Mouse (Mus musculus): ENCODE data around the gene Gsk3a. TPM values are rescaled to one million over a fixed set of nuclear protein-coding genes. Genes with fewer than 3 reads are reported as not detected.

Gene Gsk3a
- polyA plus RNA-seq, 1 experiment from 2014 or later = 12.5 TPM

DNA sequence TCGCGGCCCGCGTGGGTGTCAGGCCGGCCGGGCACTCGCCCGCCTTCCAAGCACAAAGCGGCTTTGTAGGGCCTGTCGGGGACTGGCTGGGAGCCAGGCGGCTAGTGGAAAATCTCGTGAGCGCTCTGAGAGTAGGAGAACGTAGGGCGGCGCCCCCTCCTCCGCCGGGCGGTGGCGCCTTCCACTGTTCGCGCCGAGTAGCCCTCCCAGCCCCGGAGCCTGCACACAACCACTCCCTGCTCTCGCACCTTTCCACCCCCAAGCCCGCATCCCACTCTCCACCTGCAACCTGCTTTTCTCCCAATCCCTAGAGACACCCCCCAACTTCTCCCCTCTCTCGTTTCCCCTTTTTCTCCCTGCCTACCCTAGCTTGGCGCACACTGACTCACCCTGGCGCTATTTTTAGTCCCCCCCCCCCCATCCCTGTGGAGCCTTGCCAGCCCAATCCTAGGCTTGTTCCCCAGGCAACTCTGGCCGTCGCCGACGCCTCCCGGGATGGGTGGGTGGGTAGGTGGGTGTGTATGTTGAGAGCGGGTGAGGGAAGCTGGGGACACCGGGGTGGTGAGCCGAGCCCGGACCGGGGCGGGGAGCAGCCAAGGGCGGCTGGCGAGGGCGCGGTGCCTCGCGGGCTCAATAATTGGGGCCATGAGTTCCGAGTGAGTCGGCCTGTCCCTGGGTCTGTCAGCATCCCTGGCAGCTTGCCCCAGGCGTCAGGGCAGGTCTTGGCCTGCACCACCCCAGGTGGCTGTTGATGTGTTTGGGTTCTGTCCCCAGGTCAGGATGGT lies 41.6 kb upstream of the Gsk3a start:
- no peaks in the 10 kb centered on the region for H3K36me3 ChIP-seq
- peak overlapping the region; percentile 85 for H3K4me3 ChIP-seq
- no peaks in the 10 kb centered on the region for H3K9me3 ChIP-seq
- H3K4me1 ChIP-seq (replicated peaks) = peaks cover 84% of the 10 kb centered on the region
- peak; percentile 88 for DNase-seq (ENCODE audit: low spot score)
- H3K27ac ChIP-seq = peak overlapping the region; percentile 98
- WGBS = under 1% methylated on average over 49 of the region's 49 CpGs
- no peaks in the 10 kb centered on the region for H3K27me3 ChIP-seq (ENCODE audit: insufficient read depth, poor library complexity, severe bottlenecking)

DNA sequence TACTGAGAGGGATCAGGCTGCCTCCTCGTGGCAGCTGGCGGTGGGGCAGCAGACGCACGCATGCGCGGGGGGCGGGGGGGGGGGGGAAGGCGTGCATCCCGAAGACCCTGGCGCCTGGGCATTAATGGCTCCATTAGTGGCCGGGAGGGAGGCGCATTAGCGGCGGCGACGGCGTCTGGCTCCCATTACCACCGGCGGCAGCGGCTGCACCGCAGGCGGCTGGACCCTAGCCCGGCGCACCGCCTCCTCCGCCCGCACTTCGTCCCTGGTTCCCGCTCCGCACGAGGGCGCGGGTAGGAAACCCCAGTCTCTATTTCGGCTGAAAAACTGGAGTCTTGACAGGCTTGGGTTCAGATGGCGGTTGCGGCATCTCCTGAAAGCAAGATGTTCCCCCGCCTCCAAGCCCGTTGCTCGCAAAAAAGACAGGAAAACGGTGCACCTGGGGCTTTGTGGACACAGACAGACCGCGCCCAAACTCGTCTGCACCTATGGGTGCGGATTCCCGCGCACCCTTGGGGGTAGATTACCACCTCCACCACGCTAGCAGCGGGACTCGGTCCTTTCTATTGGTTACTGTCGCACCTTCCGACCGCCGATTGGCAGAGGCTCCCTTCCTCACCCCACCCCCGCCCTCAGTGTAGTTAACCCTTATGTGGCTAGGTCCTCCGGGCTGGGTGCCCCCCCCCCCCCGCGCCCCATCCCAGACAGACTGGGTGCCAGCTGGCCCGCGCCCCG lies 40.9 kb upstream of the Gsk3a start:
- peak; percentile 91 for DNase-seq (ENCODE audit: low spot score)
- Histone ChIP-seq H3K9me3 (no peaks in the 10 kb centered on the region), H3K27ac (peak overlapping the region; percentile 98), H3K27me3 (ENCODE audit: insufficient read depth, poor library complexity, severe bottlenecking) (no peaks in the 10 kb centered on the region), H3K4me3 (peak overlapping the region; percentile 85), H3K36me3 (peaks cover 3% of the 10 kb centered on the region), H3K4me1 (replicated peaks) (peaks cover 78% of the 10 kb centered on the region)
- WGBS = under 1% methylated on average over 60 of the region's 60 CpGs

DNA sequence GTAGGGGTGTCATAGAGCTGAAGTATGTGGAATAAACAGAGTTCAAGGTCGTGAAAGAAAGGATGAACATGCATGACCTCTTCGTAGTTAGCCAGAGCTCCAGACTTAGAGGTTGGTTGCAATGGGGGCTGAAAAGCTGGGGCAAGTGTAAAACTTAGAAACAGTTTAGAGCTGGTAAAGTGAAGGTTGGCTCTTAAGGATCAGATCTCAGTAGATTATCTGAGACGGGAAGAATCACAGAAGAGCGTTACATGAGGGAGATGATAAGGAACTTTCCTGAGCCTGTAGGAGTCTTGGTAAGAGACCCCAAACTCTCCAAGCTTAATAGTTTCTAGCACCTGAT lies 40.3 kb upstream of the Gsk3a start:
- Histone ChIP-seq H3K4me1 (replicated peaks) (peaks cover 78% of the 10 kb centered on the region), H3K27ac (peak overlapping the region; percentile 98), H3K36me3 (peaks cover 8% of the 10 kb centered on the region), H3K9me3 (no peaks in the 10 kb centered on the region), H3K4me3 (peak overlapping the region; percentile 85), H3K27me3 (ENCODE audit: insufficient read depth, poor library complexity, severe bottlenecking) (no peaks in the 10 kb centered on the region)
- DNase-seq (ENCODE audit: low spot score) = no peak
- WGBS = 16% methylated on average over 4 of the region's 4 CpGs

DNA sequence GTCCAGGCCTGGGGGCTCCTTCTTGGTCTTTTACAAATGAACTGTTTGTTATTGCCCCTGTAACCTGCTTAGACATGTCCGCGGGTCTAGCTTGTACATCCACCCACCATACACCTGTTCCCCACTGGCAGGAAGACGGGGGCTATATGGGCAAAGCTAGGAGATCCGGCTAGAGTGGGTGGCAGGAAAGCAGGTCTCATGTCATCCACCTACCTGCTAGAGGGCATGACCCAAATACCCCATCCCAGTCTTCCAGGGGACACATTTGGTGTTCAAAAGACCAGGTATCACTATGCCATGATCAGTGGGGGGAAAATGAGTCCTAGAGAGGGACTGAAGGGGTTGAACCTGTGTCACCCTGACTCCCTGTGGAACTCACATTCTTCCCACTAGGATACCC lies 39.8 kb upstream of the Gsk3a start:
- Histone ChIP-seq H3K27ac (peak overlapping the region; percentile 98), H3K4me3 (peak overlapping the region; percentile 85), H3K36me3 (peaks cover 14% of the 10 kb centered on the region), H3K27me3 (ENCODE audit: insufficient read depth, poor library complexity, severe bottlenecking) (no peaks in the 10 kb centered on the region), H3K4me1 (replicated peaks) (peaks cover 74% of the 10 kb centered on the region), H3K9me3 (no peaks in the 10 kb centered on the region)
- no peak for DNase-seq (ENCODE audit: low spot score)
- 89% methylated on average over 4 of the region's 4 CpGs for WGBS

DNA sequence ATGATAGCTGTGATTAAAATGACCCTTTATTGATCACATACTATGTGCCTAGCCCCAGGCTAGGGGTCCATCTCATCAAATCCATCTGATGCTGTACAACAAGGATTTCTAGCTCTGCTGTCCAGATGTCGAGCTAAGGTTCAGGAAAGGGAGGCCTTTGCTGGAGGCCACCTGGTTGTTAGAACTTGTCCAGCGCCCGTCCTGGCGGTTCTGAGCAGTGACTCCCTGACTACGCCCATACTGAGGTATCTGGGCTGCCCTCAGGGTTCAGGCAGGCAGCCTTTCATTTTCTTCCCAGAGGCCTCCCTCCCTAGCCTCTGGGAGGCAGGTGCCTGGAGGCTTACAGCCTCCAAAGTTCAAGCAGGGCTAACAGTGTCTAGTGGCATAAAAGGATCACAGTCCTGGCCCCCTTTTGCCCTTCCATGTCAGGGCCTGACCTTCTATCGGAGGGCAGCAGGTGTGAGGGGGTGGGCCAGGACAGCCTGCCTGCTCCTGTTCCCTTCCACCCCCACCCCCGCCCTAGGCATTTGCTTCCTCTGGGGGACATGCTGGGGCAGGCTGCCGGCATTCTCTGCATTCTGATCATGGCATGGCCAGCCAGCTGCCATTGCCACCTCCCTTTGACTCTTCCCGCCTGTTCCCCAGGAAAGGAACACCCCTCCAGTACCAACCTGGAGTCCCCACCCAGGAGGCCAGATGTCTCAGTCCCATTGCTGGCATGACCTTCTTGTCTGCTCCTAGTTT lies 38.1 kb upstream of the Gsk3a start:
- H3K4me3 ChIP-seq = no peak overlapping the region; the same call in 1 of the 2 replicates
- no peak for DNase-seq (ENCODE audit: low spot score)
- peaks cover 67% of the 10 kb centered on the region for H3K4me1 ChIP-seq (replicated peaks)
- no peaks in the 10 kb centered on the region for H3K27me3 ChIP-seq (ENCODE audit: insufficient read depth, poor library complexity, severe bottlenecking)
- H3K36me3 ChIP-seq = peaks cover 31% of the 10 kb centered on the region
- H3K27ac ChIP-seq = peak overlapping the region; percentile 70
- H3K9me3 ChIP-seq = no peaks in the 10 kb centered on the region
- WGBS = 54% methylated on average over 9 of the region's 9 CpGs

DNA sequence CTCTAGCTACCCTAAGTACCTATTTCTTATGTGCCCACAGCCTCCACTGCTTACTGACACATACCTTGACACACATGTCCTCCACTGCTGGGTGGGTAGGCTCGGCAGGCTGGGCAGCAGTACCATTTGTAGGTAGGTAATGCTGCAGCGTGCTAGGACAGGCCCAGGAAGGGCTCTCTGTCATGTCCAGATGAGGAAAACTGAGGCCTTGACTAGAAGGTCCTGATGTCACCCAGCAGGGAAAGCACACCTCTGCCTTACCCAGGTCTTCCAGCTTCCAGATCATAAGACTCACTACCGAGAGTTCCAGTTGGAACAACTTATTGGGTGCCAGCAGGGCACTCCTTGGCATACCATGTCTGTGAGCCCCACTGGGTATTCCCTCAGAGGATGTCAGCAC lies 37.3 kb upstream of the Gsk3a start:
- DNase-seq (ENCODE audit: low spot score) = no peak
- H3K27ac ChIP-seq = no peak overlapping the region
- H3K9me3 ChIP-seq = no peaks in the 10 kb centered on the region
- 86% methylated on average over 3 of the region's 3 CpGs for WGBS
- H3K27me3 ChIP-seq (ENCODE audit: insufficient read depth, poor library complexity, severe bottlenecking) = no peaks in the 10 kb centered on the region
- peaks cover 31% of the 10 kb centered on the region for H3K36me3 ChIP-seq
- H3K4me3 ChIP-seq = no peak overlapping the region
- H3K4me1 ChIP-seq (replicated peaks) = peaks cover 67% of the 10 kb centered on the region

DNA sequence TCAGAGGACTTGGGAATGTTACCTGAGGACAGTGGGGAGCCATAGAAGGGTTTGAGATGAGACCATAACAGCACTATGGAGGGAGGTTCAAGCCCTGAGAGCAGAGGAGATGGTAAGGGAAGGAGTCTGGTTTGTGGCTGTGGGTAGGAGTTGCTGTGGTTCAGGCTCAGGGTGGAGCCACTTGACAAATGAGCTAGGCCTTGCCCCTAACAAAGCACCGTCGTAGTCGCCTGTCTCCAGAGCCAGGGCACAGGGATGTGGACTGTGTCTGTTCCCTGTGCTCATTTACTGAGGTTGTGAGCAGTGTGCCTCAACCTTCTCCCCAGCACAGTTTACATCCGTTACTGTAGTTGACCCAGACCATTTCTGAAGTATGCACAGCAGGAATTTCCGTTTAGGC lies 36.9 kb upstream of the Gsk3a start:
- WGBS = 58% methylated on average over 5 of the region's 5 CpGs

DNA sequence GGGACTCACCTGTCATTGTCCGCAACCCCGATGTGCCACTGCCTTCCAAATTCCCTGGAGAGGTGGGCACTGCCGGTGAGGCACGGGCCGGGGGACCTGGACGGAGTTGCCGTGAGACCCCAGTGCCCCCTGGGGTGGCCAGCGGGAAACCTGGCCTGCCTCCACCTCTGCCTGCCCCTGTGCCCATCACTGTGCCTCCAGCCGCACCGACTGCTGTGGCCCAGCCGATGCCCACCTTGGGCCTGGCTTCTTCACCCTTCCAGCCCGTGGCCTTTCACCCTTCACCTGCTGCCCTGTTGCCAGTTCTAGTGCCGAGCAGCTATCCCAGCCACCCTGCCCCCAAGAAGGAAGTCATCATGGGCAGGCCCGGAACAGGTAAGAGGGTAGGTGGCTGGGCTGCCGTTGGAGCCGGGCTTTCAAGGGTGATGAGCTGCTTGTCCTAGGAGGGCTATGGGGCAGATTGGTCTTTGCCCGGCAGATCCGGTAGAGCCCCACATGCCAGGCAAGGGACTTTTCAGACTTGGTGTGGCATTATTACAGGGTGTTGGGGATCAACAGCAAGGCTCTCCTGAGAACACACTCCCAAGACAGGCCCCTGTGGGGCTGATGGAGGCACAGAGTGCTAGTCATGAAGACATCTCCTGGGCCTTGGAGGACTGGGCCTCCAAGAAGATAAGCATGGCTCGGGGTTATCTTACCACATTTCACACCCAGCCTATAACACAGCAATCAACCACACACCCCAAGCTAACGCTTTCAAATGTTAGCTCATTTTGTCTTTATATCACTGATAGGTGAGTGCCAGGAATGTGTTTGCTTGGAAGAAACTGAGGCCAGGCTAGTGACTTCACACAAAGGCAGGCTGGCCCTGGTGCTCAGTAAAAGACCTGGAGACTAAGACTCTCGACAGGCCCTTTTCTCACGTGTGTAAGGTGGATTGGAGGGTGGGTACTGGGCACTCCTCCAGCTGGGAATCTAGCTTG lies 35.9 kb upstream of the Gsk3a start:
- no peaks in the 10 kb centered on the region for H3K9me3 ChIP-seq
- peaks cover 71% of the 10 kb centered on the region for H3K4me1 ChIP-seq (replicated peaks)
- no peak for DNase-seq (ENCODE audit: low spot score)
- no peaks in the 10 kb centered on the region for H3K27me3 ChIP-seq (ENCODE audit: insufficient read depth, poor library complexity, severe bottlenecking)
- 93% methylated on average over 22 of the region's 22 CpGs for WGBS
- H3K27ac ChIP-seq = no peak overlapping the region
- H3K36me3 ChIP-seq = peaks cover 31% of the 10 kb centered on the region
- 0 out of 2 replicates have a peak overlapping the region, but pooled peaks have one; percentile 6 for H3K4me3 ChIP-seq

More for the DNA sequence above, 36.9 kb upstream of the Gsk3a start:
- Histone ChIP-seq H3K4me1 (replicated peaks) (peaks cover 67% of the 10 kb centered on the region), H3K4me3 (no peak overlapping the region), H3K36me3 (peaks cover 31% of the 10 kb centered on the region), H3K27ac (0 out of 2 replicates have a peak overlapping the region, but pooled peaks have one; percentile 25), H3K27me3 (ENCODE audit: insufficient read depth, poor library complexity, severe bottlenecking) (no peaks in the 10 kb centered on the region), H3K9me3 (no peaks in the 10 kb centered on the region)
- DNase-seq (ENCODE audit: low spot score) = no peak

DNA sequence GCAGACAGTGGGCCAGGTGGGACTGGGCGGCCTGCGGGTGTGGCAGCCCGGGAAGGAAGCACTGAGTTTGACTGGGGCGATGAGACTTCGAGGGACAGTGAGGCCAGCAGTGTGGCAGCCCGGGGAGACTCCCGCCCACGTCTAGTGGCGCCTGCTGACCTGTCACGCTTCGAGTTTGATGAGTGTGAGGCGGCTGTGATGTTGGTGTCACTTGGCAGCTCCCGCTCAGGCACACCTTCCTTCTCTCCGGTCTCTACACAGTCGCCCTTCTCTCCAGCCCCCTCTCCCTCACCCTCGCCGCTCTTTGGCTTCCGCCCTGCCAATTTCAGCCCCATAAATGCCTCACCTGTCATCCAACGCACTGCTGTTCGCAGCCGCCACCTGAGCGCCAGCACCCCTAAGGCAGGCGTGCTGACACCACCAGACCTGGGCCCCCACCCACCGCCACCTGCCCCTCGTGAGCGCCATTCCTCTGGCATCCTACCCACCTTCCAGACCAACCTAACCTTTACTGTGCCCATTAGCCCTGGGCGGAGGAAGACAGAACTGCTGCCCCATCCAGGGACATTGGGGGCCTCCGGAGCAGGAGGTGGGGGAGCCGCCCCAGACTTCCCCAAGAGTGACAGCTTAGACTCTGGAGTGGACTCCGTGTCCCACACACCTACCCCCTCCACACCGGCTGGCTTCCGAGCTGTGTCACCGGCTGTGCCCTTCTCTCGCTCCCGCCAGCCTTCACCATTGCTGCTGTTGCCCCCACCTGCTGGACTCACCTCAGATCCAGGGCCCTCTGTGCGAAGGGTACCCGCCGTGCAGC lies 35.0 kb upstream of the Gsk3a start:
- Histone ChIP-seq H3K9me3 (no peaks in the 10 kb centered on the region), H3K36me3 (peaks cover 31% of the 10 kb centered on the region), H3K4me1 (replicated peaks) (peaks cover 65% of the 10 kb centered on the region), H3K27me3 (ENCODE audit: insufficient read depth, poor library complexity, severe bottlenecking) (no peaks in the 10 kb centered on the region), H3K27ac (no peak overlapping the region), H3K4me3 (peak overlapping the region; percentile 6; the same call in 1 of the 2 replicates)
- 89% methylated on average over 38 of the region's 38 CpGs for WGBS
- DNase-seq (ENCODE audit: low spot score) = no peak

DNA sequence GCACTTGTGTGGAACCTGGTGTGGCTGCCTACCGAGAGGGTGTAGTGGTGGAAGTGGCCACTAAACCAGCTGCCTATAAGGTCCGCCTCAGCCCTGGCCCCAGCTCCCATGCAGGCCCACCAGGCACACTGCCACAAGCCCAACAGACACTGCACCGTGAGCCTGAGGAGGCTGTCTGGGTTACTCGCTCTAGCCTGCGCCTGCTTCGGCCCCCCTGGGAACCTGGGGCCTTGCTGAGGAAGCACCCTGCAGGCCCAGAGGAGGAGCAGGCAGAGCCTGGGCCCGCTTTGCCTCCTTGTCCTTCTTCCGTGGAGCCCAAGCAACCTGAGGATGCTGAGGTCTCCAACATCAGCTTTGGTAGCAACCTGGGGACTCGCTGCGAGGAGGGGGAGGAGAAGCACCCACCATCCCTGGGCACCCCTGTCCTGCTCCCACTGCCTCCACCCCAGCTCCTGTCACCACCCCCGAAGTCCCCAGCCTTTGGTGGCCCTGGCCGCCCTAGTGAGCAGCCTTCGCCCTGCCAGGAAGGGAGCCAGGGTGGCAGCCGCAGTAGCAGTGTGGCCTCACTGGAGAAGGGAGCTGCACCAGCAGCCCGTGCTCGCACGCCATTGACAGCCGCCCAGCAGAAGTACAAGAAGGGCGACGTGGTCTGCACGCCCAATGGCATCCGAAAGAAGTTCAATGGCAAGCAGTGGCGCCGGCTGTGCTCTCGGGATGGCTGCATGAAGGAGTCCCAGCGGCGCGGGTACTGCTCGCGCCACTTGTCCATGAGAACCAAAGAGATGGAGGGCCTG lies 34.2 kb upstream of the Gsk3a start:
- Histone ChIP-seq H3K27ac (no peak overlapping the region), H3K36me3 (peaks cover 31% of the 10 kb centered on the region), H3K27me3 (ENCODE audit: insufficient read depth, poor library complexity, severe bottlenecking) (no peaks in the 10 kb centered on the region), H3K9me3 (no peaks in the 10 kb centered on the region), H3K4me1 (replicated peaks) (peaks cover 64% of the 10 kb centered on the region), H3K4me3 (no peak overlapping the region; the same call in 1 of the 2 replicates)
- 85% methylated on average over 30 of the region's 30 CpGs for WGBS
- DNase-seq (ENCODE audit: low spot score) = no peak
